Mouse (Mus musculus) retina, embryonic 14.5 days (tissue): Measurements from ENCODE around the gene Ppp1r13l.

Source experiments
- DNase-seq: peaks from one replicate; pipeline ENCODE4 v3.0.0-alpha.2; 2015; ENCODE audit warnings: low spot score

Ppp1r13l gene

GRCm38 (mm10) chr7:19413525-19413924 lies 54.0 kb downstream of the Ppp1r13l start:
- no peak for DNase-seq

- DNase-seq = no peak
Measured at GRCm38 (mm10) chr7:19416590-19416989, 57.0 kb downstream of the Ppp1r13l start.

- no peak for DNase-seq
Measured at GRCm38 (mm10) chr7:19420121-19420520, 60.6 kb downstream of the Ppp1r13l start.

GRCm38 (mm10) chr7:19420821-19421636 lies 61.5 kb downstream of the Ppp1r13l start:
- DNase-seq = peak; percentile 90

- DNase-seq = no peak
Measured at GRCm38 (mm10) chr7:19423083-19423482, 63.5 kb downstream of the Ppp1r13l start.

GRCm38 (mm10) chr7:19424051-19424450 lies 64.5 kb downstream of the Ppp1r13l start:
- DNase-seq = no peak

GRCm38 (mm10) chr7:19426349-19426748 lies 66.8 kb downstream of the Ppp1r13l start:
- no peak for DNase-seq

- no peak for DNase-seq
Measured at GRCm38 (mm10) chr7:19426888-19427287, 67.3 kb downstream of the Ppp1r13l start.
